Mouse (Mus musculus) CH12.LX (cell line): ENCODE results near the gene T2. TPM values are rescaled to one million over a fixed set of nuclear protein-coding genes. Genes with fewer than 3 reads are reported as not detected.

Experiments
- DNase-seq: peaks from one replicate; pipeline ENCODE4 v3.0.0-alpha.2; 2013; ENCODE audit errors: extremely low read depth
- H3K27ac ChIP-seq: 2 replicates; pipeline ENCODE4 v1.5.1; 2012; ENCODE audit warnings: low read depth, mild to moderate bottlenecking, control low read depth, moderate library complexity; ENCODE audit not compliant: insufficient read depth
- H3K27me3 ChIP-seq: replicated peaks from 2 replicates; pipeline ENCODE3; 2012; ENCODE audit warnings: inconsistent platforms
- H3K36me3 ChIP-seq, 2 experiments: replicated peaks in 1 of 2; 2 replicates each; pipeline versions ENCODE3 to v1.6.1; 2012; ENCODE audit warnings: inconsistent platforms in 1 of 2, low read length in 1 of 2, mild to moderate bottlenecking in 1 of 2, mixed read lengths in 1 of 2, moderate library complexity in 1 of 2; ENCODE audit not compliant: control insufficient read depth in 1 of 2, insufficient read depth in 1 of 2
- H3K4me1 ChIP-seq, 2 experiments: 2 replicates each; pipeline ENCODE4 v1.6.1; 2012; ENCODE audit warnings: inconsistent platforms in 1 of 2, moderate library complexity in 1 of 2; ENCODE audit not compliant: insufficient read depth in 2 of 2, control insufficient read depth in 1 of 2
- H3K4me2 ChIP-seq: 2 replicates; pipeline ENCODE4 v1.6.1; 2012; ENCODE audit warnings: low read depth, mild to moderate bottlenecking, control low read depth; ENCODE audit not compliant: poor library complexity, insufficient read depth, severe bottlenecking
- H3K4me3 ChIP-seq, 3 experiments: fragments of 150-350 bp in 1 of 3; sonication (generic) in 1 of 3; replicated peaks in 1 of 3; 2 replicates each; pipeline versions ENCODE3 to v1.5.1; 2011 to 2012; ENCODE audit warnings: low read depth in 2 of 3, low read length in 2 of 3, mild to moderate bottlenecking in 2 of 3, moderate library complexity in 2 of 3, control low read depth in 1 of 3, improper control_type of control experiment in 1 of 3, inconsistent platforms in 1 of 3, mixed read lengths in 1 of 3; ENCODE audit not compliant: poor library complexity in 1 of 3
- H3K79me2 ChIP-seq: replicated peaks from 2 replicates; pipeline ENCODE4 v1.6.1; 2012; ENCODE audit warnings: mild to moderate bottlenecking, moderate library complexity; ENCODE audit not compliant: control insufficient read depth, poor library complexity, insufficient read depth, severe bottlenecking; ENCODE audit errors: extremely low read depth
- H3K9ac ChIP-seq: 2 replicates; pipeline ENCODE4 v1.6.1; 2012; ENCODE audit warnings: low read depth, mild to moderate bottlenecking, control low read depth, moderate library complexity; ENCODE audit not compliant: insufficient read depth
- H3K9me3 ChIP-seq: replicated peaks from 2 replicates; pipeline ENCODE3; 2012; ENCODE audit warnings: low read length, inconsistent platforms, mixed read lengths
- BHLHE40 ChIP-seq: IDR thresholded peaks from 2 replicates; pipeline ENCODE4 v1.6.1; 2011; ENCODE audit warnings: mild to moderate bottlenecking, low read depth, low read length, improper control_type of control experiment
- CTCF ChIP-seq, 2 experiments: IDR thresholded peaks in 1 of 2; conservative IDR thresholded peaks in 1 of 2; 2 replicates each; pipeline ENCODE4 v1.5.1; 2011 to 2012; ENCODE audit warnings: low read depth in 2 of 2, low read length in 2 of 2, improper control_type of control experiment in 1 of 2, inconsistent platforms in 1 of 2, mild to moderate bottlenecking in 1 of 2, moderate library complexity in 1 of 2
- GABPA ChIP-seq: IDR thresholded peaks from 2 replicates; pipeline ENCODE4 v1.6.1; 2012; ENCODE audit warnings: low read depth, low read length, improper control_type of control experiment, inconsistent platforms; ENCODE audit not compliant: insufficient replicate concordance
- HCFC1 ChIP-seq: IDR thresholded peaks from 2 replicates; pipeline ENCODE4 v1.6.1; 2012; ENCODE audit warnings: low read depth, mild to moderate bottlenecking, inconsistent platforms, low read length, improper control_type of control experiment
- IRF4 ChIP-seq: IDR thresholded peaks from 2 replicates; pipeline ENCODE4 v1.6.1; 2014; ENCODE audit warnings: low read depth, mild to moderate bottlenecking, inconsistent platforms, low read length, improper control_type of control experiment
- JUND ChIP-seq: conservative IDR thresholded peaks from 2 replicates; pipeline ENCODE4 v1.6.1; 2011; ENCODE audit warnings: low read depth, low read length, improper control_type of control experiment
- KAT2A ChIP-seq: IDR thresholded peaks from 2 replicates; pipeline ENCODE4 v1.6.1; 2012; ENCODE audit warnings: low read length, improper control_type of control experiment, inconsistent platforms; ENCODE audit not compliant: insufficient replicate concordance
- MEF2A ChIP-seq: IDR thresholded peaks from 2 replicates; pipeline ENCODE4 v1.6.1; 2014; ENCODE audit warnings: low read depth, mild to moderate bottlenecking, inconsistent platforms, low read length, improper control_type of control experiment, borderline replicate concordance
- MYC ChIP-seq: IDR thresholded peaks from 2 replicates; pipeline ENCODE4 v1.6.1; 2011; ENCODE audit warnings: low read depth, mild to moderate bottlenecking, improper control_type of control experiment, low read length
- RCOR1 ChIP-seq: conservative IDR thresholded peaks from 2 replicates; pipeline ENCODE4 v1.6.1; 2012; ENCODE audit warnings: low read depth, mild to moderate bottlenecking, inconsistent platforms, low read length, improper control_type of control experiment
- SMC3 ChIP-seq: IDR thresholded peaks from 2 replicates; pipeline ENCODE4 v1.6.1; 2011; ENCODE audit warnings: low read depth, low read length, improper control_type of control experiment
- TCF12 ChIP-seq: IDR thresholded peaks from 2 replicates; pipeline ENCODE4 v1.6.1; 2014; ENCODE audit warnings: low read depth, mild to moderate bottlenecking, inconsistent platforms, low read length, improper control_type of control experiment
- UBTF ChIP-seq: IDR thresholded peaks from 2 replicates; pipeline ENCODE4 v1.6.1; 2012; ENCODE audit warnings: low read depth, mild to moderate bottlenecking, inconsistent platforms, low read length, improper control_type of control experiment, moderate library complexity
- ZKSCAN1 ChIP-seq: IDR thresholded peaks from 2 replicates; pipeline ENCODE4 v1.6.1; 2012; ENCODE audit warnings: low read depth, inconsistent platforms, low read length, improper control_type of control experiment, borderline replicate concordance
- ZMIZ1 ChIP-seq: IDR thresholded peaks from 2 replicates; pipeline ENCODE4 v1.6.1; 2012; ENCODE audit warnings: low read depth, mild to moderate bottlenecking, inconsistent platforms, low read length, improper control_type of control experiment
- dilution Hi-C: fragments of 300-500 bp; cut with MboI; formaldehyde crosslinking; loops from 2 replicates; pipeline ENCODE4 v1.14.3; 2020; ENCODE audit warnings: low sequenced_read_pairs; ENCODE audit not compliant: extremely low pct_unique_long_range_greater_than_20kb, extremely low pct_ligation_motif_present
- in situ Hi-C: fragments of 300-500 bp; cut with MboI; formaldehyde crosslinking; loops from 3 replicates; pipeline ENCODE4 v1.14.3; 2019; ENCODE audit warnings: low sequenced_read_pairs, low pct_ligation_motif_present, low pct_unique_long_range_greater_than_20kb, mixed read lengths
- polyA plus RNA-seq: library from polyadenylated mRNA; unstranded; fragments of >175 nt; gene quantifications from 2 replicates; pipeline ENCODE4 v1.2.1, GENCODE M21; 2012; ENCODE audit warnings: low read depth; ENCODE audit not compliant: insufficient read length
- total RNA-seq, 2 experiments: library from RNA; depleted of rRNA; stranded (reverse); fragments of 300-350 nt in 1 of 2; fragments of >200 nt in 1 of 2; gene quantifications; 2 replicates each; pipeline ENCODE4 v1.2.3; 2012 to 2014

T2 gene
- total and polyA plus RNA-seq, 3 experiments: not detected

GRCm38 (mm10) chr17:8455196-8455595 lies 99.4 kb downstream of the T2 start:
- TF ChIP-seq KAT2A (no peak), JUND (no peak), MEF2A (no peak)
- H3K27ac ChIP-seq: no peak overlapping the region
- no peak overlapping the region for H3K4me3 ChIP-seq
- dilution Hi-C loops (no loop called here), in situ Hi-C loops (no loop called here)
- no peaks in the 10 kb centered on the region for H3K79me2 ChIP-seq
- peaks cover 5 to 7% of the 10 kb centered on the region in 2 experiments; a peak in 1 of 4 replicates for H3K4me1 ChIP-seq
- peaks cover 15% of the 10 kb centered on the region for H3K27me3 ChIP-seq
- H3K4me2 ChIP-seq: no peak overlapping the region
- H3K36me3 ChIP-seq: no peaks in the 10 kb centered on the region
- peak; percentile 13 for DNase-seq
- H3K9me3 ChIP-seq: no peaks in the 10 kb centered on the region
- H3K9ac ChIP-seq: no peak overlapping the region

GRCm38 (mm10) chr17:8455601-8456000 lies 99.8 kb downstream of the T2 start:
- H3K9ac ChIP-seq: no peak overlapping the region
- in situ Hi-C loops: no loop called here
- DNase-seq: no peak
- H3K27me3 ChIP-seq: peaks cover 12% of the 10 kb centered on the region
- dilution Hi-C loops: no loop called here
- H3K4me2 ChIP-seq: no peak overlapping the region
- TF ChIP-seq MEF2A (no peak), ZKSCAN1 (no peak), HCFC1 (no peak)
- no peak overlapping the region for H3K27ac ChIP-seq
- H3K36me3 ChIP-seq: no peaks in the 10 kb centered on the region
- no peak overlapping the region for H3K4me3 ChIP-seq
- H3K4me1 ChIP-seq: peaks cover 5 to 7% of the 10 kb centered on the region in 2 experiments; a peak in 1 of 4 replicates
- no peaks in the 10 kb centered on the region for H3K79me2 ChIP-seq
- H3K9me3 ChIP-seq: no peaks in the 10 kb centered on the region

- Histone ChIP-seq H3K9me3 (no peaks in the 10 kb centered on the region), H3K4me1 (peaks cover 5 to 7% of the 10 kb centered on the region in 2 experiments; a peak in 1 of 4 replicates), H3K27me3 (peaks cover 17% of the 10 kb centered on the region), H3K36me3 (no peaks in the 10 kb centered on the region), H3K79me2 (no peaks in the 10 kb centered on the region), H3K4me3 (no peak overlapping the region), H3K9ac (no peak overlapping the region), H3K4me2 (no peak overlapping the region), H3K27ac (no peak overlapping the region)
- TF ChIP-seq MYC (no peak), SMC3 (no peak), RCOR1 (no peak), BHLHE40 (no peak), CTCF (conservative IDR thresholded peaks at IDR 0.05 in 1 of 2, IDR thresholded peaks at IDR 0.05 in 1 of 2; ENCODE audit: low read depth in 2 of 2, low read length in 2 of 2) (no peak), GABPA (no peak), MEF2A (no peak), TCF12 (no peak), ZMIZ1 (no peak), UBTF (no peak), IRF4 (no peak)
- in situ Hi-C loops: no loop called here
- dilution Hi-C loops: no loop called here
- no peak for DNase-seq
These were observed 101.2 kb downstream of the T2 start for GRCm38 (mm10) chr17:8456856-8457460.
